Mouse (Mus musculus): ENCODE results near the gene Pofut1.

The Pofut1 gene

GRCm38 (mm10) chr2:153241250-153242014, at the start of gene Pofut1, which contains the start of gene Plagl2:
Gene Pofut1 (plus strand): TSS chr2:153241533.
Gene Plagl2 (minus strand): TSS chr2:153241426.
- peak; percentile 92 for DNase-seq (ENCODE audit: low read depth, low spot score)

DNA sequence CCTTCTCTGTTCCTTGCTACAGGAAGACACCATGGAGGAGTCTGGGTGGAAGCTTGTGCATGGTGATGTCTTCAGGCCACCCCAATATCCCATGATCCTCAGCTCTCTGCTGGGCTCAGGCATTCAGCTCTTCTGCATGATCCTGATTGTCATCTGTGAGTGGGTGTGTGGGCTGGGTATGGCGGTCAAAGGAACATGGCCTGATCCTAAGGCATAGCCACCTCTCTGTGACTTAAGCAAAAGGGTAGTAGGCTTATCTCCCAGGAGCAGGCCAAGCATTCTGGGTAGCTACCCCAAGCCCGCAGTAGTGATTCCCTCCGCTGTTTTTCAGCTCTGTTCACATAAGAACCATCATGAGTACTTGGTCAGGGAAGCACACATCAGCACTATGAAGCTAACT, 47.1 kb upstream of the Pofut1 start:
- no peak for DNase-seq (ENCODE audit: low read depth, low spot score)

- DNase-seq (ENCODE audit: low read depth, low spot score) = no peak
Observed at GRCm38 (mm10) chr2:153198485-153198884, 42.8 kb upstream of the Pofut1 start.

DNA sequence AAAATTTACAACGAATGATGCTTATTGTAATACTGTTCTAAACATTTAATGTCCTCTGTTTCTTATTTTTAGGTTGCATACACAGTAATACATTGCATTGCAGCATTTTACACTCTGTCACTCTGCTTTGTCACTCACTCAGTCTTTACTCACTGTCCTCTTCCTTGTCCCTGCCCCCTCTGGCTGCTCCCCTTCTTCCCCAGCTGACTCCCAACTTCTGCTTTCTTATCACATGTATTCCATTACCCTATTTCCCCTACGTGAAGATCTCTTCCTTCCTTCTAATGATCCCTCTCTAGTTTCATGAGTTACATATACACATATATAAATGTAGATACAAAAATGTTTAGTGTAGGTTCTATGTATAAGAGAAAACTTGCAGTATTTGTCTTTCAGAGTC, 42.2 kb upstream of the Pofut1 start:
- no peak for DNase-seq (ENCODE audit: low read depth, low spot score)

DNA sequence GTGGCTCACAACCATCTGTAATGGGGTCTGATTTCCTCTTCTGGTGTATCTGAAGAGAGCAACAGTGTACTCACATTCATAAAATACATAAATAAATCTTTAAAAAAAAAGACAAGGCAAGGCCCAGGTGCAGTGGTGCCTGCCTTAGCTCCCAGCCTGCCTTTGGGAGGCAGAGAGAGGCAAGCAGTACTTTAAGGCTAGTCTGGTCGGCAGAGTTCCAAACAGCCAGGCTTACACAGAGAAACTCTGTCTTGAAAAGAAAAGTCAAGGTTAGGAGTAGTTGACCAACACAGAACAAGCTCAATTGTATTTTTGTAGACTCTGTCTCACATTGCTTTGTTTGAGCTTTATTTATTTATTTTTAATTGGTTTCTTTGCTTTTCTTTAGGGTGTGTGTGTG, 38.6 kb upstream of the Pofut1 start:
- no peak for DNase-seq (ENCODE audit: low read depth, low spot score)

GRCm38 (mm10) chr2:153208149-153208548, 33.2 kb upstream of the Pofut1 start:
- DNase-seq (ENCODE audit: low read depth, low spot score) = no peak

- DNase-seq (ENCODE audit: low read depth, low spot score) = no peak
Observed at GRCm38 (mm10) chr2:153209286-153209685, 32.0 kb upstream of the Pofut1 start.

GRCm38 (mm10) chr2:153211451-153211850, 29.9 kb upstream of the Pofut1 start:
- no peak for DNase-seq (ENCODE audit: low read depth, low spot score)

- DNase-seq (ENCODE audit: low read depth, low spot score) = no peak
Observed at GRCm38 (mm10) chr2:153213351-153213750, 28.0 kb upstream of the Pofut1 start.

DNA sequence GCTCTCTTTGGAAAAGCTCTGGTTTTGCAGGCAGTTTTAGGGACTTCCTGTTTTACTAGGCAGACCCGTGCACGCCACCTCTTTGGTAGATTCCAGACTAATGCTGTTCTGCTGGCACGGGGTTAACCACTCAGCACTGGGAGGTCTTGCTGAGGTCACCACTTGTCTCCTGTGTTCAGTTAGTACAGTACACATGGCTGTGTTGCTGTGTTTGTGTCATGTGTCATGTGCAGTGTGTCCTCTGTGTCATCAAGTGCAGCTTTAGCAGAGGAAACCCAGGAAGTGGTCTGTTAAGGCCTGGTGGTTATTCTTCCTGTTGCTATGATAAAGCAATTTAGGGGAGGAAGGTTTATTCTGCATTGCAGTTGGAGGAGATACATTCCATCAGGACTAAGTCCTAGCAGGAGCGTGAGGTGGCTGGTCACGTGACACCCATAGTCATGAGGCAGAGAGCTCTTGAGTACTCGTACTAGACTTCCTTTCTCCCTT, 26.5 kb upstream of the Pofut1 start:
- peak; percentile 26 for DNase-seq (ENCODE audit: low read depth, low spot score)

GRCm38 (mm10) chr2:153215421-153215820, 25.9 kb upstream of the Pofut1 start:
- no peak for DNase-seq (ENCODE audit: low read depth, low spot score)

GRCm38 (mm10) chr2:153217826-153218340, 23.4 kb upstream of the Pofut1 start:
- no peak for DNase-seq (ENCODE audit: low read depth, low spot score)

GRCm38 (mm10) chr2:153218516-153218915, 22.8 kb upstream of the Pofut1 start:
- no peak for DNase-seq (ENCODE audit: low read depth, low spot score)

GRCm38 (mm10) chr2:153221620-153222019, 19.7 kb upstream of the Pofut1 start:
- DNase-seq (ENCODE audit: low read depth, low spot score) = no peak

DNA sequence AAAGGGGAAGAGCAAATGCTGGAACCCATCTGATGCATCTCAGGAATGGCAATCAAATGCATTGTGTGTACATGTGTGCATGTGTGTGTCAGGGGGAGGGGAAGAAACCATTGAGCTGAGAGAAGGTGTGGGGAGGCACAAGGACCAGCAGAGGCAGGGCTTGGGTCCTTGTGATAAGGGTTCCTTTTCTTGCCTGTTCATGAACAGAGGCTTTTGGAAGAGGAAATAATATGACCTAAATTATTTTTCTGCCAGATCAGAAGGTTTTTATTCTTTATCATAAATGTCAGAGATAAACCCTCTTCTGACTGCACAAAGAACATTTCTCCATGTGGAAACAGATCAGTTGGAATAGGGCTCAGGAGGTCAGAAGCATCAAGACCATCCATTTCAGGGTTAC, 19.2 kb upstream of the Pofut1 start:
- no peak for DNase-seq (ENCODE audit: low read depth, low spot score)

DNA sequence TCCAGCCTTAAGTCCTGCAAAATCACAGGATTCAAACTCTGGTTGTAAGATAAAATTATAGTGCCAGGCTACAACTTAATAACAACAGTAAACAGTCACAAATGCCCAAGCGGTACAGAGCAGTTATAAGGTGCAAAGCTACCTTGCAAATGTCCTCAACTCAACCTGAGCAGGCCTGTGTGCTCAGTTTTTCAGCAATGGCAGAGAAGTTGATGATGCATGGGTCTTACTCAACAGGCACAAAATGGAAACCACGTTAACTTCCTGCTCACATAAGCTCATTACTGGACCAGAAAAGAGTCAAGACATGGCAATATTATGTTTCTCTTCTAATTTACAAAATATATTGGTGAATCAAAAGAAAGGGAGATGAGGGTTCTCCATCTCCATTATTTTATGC, 18.8 kb upstream of the Pofut1 start:
- DNase-seq (ENCODE audit: low read depth, low spot score) = no peak

DNA sequence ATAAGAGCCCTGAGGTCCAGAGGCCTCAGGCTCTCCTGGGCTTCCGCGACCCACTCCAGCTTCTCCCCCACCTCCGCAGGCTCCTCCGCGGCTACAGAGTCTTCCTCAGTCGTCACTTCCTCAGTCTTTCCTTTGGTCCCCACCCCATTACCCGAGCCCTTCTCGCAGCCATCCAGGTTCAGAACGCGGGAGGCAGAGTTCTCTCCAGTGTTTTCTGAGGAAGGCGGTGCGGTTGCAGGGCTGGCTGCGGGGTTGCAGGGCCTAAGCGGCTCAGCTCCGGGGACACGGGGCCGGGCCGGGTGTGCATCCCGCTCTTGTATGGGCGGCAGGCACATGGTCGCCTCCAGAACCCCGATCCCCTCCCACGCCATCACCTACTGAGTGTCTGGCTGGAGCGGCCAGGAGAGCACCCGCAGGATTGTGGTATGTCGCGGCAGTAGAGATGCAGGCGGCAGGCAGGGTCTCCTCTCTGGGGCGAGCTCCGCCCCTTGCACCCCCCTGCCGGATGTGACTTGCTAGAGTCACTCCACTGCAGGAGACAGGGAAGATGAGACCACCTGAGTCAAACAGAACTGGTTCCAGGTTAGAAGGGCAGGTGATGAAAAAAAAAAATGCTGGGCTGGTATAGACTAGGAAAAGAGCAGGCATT, 16.3 kb upstream of the Pofut1 start, which contains the start of gene Tspyl3:
Gene Tspyl3 (minus strand): TSS at position 496 of the 649 bp plus-strand sequence.
- DNase-seq (ENCODE audit: low read depth, low spot score) = peak; percentile 76

- DNase-seq (ENCODE audit: low read depth, low spot score) = no peak
Observed at GRCm38 (mm10) chr2:153225595-153225953, 15.8 kb upstream of the Pofut1 start.

GRCm38 (mm10) chr2:153227959-153228358, 13.4 kb upstream of the Pofut1 start:
- no peak for DNase-seq (ENCODE audit: low read depth, low spot score)

DNA sequence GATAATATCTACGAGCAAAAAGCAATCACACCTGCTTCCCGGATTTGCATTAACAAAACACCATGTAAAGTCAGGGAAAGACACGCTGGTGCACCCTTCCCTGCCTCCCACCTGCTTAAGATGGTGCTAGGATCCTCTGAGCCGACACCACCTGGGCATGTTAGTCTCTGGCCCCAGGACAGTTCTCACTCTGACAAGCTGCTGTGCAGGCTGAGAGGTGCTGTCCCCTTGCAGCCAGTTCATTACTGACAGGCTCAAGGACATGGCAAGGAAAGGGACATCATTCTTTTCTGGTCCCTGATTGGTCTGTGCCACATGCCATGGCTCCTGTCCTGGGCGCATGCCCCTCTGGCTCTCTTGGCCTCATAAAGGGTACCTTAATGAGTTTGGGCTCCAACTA, 12.8 kb upstream of the Pofut1 start:
- DNase-seq (ENCODE audit: low read depth, low spot score) = peak; percentile 79

GRCm38 (mm10) chr2:153237193-153237592, 4.1 kb upstream of the Pofut1 start:
- DNase-seq (ENCODE audit: low read depth, low spot score) = no peak

DNA sequence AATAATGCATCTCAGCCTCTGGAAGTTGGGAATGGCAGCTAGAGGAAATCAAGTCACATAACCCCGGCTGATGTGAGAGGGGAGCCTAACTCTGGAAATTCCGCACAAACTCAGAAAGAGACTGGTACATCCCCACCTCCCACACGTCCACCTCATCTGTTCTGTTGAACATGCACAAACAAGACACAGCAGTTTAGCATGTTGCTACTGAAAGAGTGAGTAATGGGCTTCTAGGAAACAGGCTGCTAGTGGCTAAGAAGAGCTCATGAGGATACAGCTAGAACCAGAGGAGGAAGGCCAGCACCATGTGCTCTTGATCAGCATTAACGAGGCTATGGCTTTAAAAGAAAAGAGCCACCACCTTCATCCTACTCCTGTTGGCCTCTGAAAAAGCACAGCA, 3.4 kb upstream of the Pofut1 start:
- no peak for DNase-seq (ENCODE audit: low read depth, low spot score)

- DNase-seq (ENCODE audit: low read depth, low spot score) = no peak
Observed at GRCm38 (mm10) chr2:153238406-153238805, 2.9 kb upstream of the Pofut1 start.
